Mouse (Mus musculus): ENCODE data around the gene Dck. TPM values are rescaled to one million over a fixed set of nuclear protein-coding genes. Genes with fewer than 3 reads are reported as not detected.

Gene Dck
- 25.6 and 29.9 TPM in 2 replicates for total RNA-seq (2014; rRNA removed)
- polyA plus RNA-seq (2015; fragmentation: Nextera tagmentation; extraction: Ambion mirVana), result 24.6 and 26.6 TPM in 2 replicates

GRCm38 (mm10) chr5:88764987-88765481 is at the start of gene Dck:
Gene Dck, plus strand, starts transcription at chr5:88764996.
- peak; percentile 99 for ATAC-seq (ENCODE audit: low FRiP score)
- no peak for TF ChIP-seq CTCF (IDR thresholded peaks at IDR 0.05)
- under 1% methylated on average over 41 of the region's 51 CpGs for WGBS

DNA sequence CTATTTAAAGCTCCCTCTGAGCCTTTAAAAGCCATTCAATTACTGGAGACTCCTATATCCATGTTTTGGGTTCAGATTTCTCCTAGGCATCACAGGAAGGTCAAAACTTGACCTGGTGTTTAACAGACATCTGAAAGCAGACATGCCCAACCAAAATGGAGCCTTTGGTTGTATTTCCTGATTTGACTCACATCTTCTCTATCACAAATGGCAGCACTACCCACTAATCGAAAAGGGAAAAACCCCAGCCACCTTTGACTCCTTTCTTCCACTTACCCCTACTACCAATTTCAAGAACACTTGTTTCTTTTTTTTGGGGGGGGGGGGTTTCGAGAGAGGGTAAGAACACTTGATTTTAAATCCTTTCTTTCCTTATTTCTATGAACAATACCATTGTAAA is 47.8 kb upstream of the Dck start:
- H3K4me3 ChIP-seq (ENCODE audit: low read depth, low read length), result no peak overlapping the region
- H3K9ac ChIP-seq (replicated peaks; ENCODE audit: low read length, poor library complexity, severe bottlenecking), result no peak overlapping the region
- no peaks in the 10 kb centered on the region for H3K36me3 ChIP-seq (ENCODE audit: insufficient read depth, low read length)
- ATAC-seq (ENCODE audit: low FRiP score), result no peak
- H3K27ac ChIP-seq (ENCODE audit: low read depth, low read length), result no peak overlapping the region
- no peak for DNase-seq (ENCODE audit: low spot score)
- H3K27me3 ChIP-seq (ENCODE audit: insufficient read depth, low read length), result no peaks in the 10 kb centered on the region
- TF ChIP-seq CTCF (IDR thresholded peaks at IDR 0.05), result no peak
- no peak overlapping the region for H3K4me2 ChIP-seq (ENCODE audit: low read depth, low read length, poor library complexity, severe bottlenecking)
- WGBS, result 87% methylated on average over 2 of the region's 2 CpGs
- no peaks in the 10 kb centered on the region for H3K9me3 ChIP-seq (ENCODE audit: low read length)
- peaks cover 4% of the 10 kb centered on the region; the same call in 1 of the 2 replicates for H3K4me1 ChIP-seq (ENCODE audit: insufficient read depth, low read length)

More at GRCm38 (mm10) chr5:88764987-88765481, at the start of gene Dck:
- H3K4me2 ChIP-seq (ENCODE audit: low read depth, low read length, poor library complexity, severe bottlenecking), result peak within 1 kb of the TSS; percentile 69
- peak within 1 kb of the TSS; percentile 76 for H3K9ac ChIP-seq (replicated peaks; ENCODE audit: low read length, poor library complexity, severe bottlenecking)
- no peaks in the 10 kb centered on the region for H3K27me3 ChIP-seq (ENCODE audit: insufficient read depth, low read length)
- H3K36me3 ChIP-seq (ENCODE audit: insufficient read depth, low read length), result no peaks in the 10 kb centered on the region
- H3K4me1 ChIP-seq (ENCODE audit: insufficient read depth, low read length), result no peaks in the 10 kb centered on the region
- no peaks in the 10 kb centered on the region for H3K9me3 ChIP-seq (ENCODE audit: low read length)
- peak within 1 kb of the TSS; percentile 73 for H3K27ac ChIP-seq (ENCODE audit: low read depth, low read length)
- DNase-seq (ENCODE audit: low spot score), result peak; percentile 97
- peak within 1 kb of the TSS; percentile 82 for H3K4me3 ChIP-seq (ENCODE audit: low read depth, low read length)

GRCm38 (mm10) chr5:88720116-88721002 is 44.4 kb upstream of the Dck start, which contains the start of gene Mob1b:
Gene Mob1b, plus strand, starts transcription at chr5:88720855.
- DNase-seq (ENCODE audit: low spot score) (peak; percentile 95), ATAC-seq (ENCODE audit: low FRiP score) (peak; percentile 97)
- peak within 1 kb of the TSS; percentile 94 for H3K9ac ChIP-seq (replicated peaks; ENCODE audit: low read length, poor library complexity, severe bottlenecking)
- 3% methylated on average over 43 of the region's 54 CpGs for WGBS
- H3K36me3 ChIP-seq (ENCODE audit: insufficient read depth, low read length), result no peaks in the 10 kb centered on the region
- peaks cover 14% of the 10 kb centered on the region; the same call in 1 of the 2 replicates for H3K4me1 ChIP-seq (ENCODE audit: insufficient read depth, low read length)
- peak within 1 kb of the TSS; percentile 92 for H3K4me2 ChIP-seq (ENCODE audit: low read depth, low read length, poor library complexity, severe bottlenecking)
- no peaks in the 10 kb centered on the region for H3K9me3 ChIP-seq (ENCODE audit: low read length)
- peak within 1 kb of the TSS; percentile 93 for H3K27ac ChIP-seq (ENCODE audit: low read depth, low read length)
- peak within 1 kb of the TSS; percentile 99 for H3K4me3 ChIP-seq (ENCODE audit: low read depth, low read length)
- no peak for TF ChIP-seq CTCF (IDR thresholded peaks at IDR 0.05)
- no peaks in the 10 kb centered on the region for H3K27me3 ChIP-seq (ENCODE audit: insufficient read depth, low read length)

- Histone ChIP-seq H3K4me3 (ENCODE audit: low read depth, low read length) (peak overlapping the region; percentile 99), H3K36me3 (ENCODE audit: insufficient read depth, low read length) (no peaks in the 10 kb centered on the region), H3K9ac (replicated peaks; ENCODE audit: low read length, poor library complexity, severe bottlenecking) (peak overlapping the region; percentile 94), H3K9me3 (ENCODE audit: low read length) (no peaks in the 10 kb centered on the region), H3K27me3 (ENCODE audit: insufficient read depth, low read length) (no peaks in the 10 kb centered on the region), H3K4me1 (ENCODE audit: insufficient read depth, low read length) (peaks cover 14% of the 10 kb centered on the region; the same call in 1 of the 2 replicates), H3K27ac (ENCODE audit: low read depth, low read length) (peak overlapping the region; percentile 93), H3K4me2 (ENCODE audit: low read depth, low read length, poor library complexity, severe bottlenecking) (peak overlapping the region; percentile 92)
- TF ChIP-seq CTCF (IDR thresholded peaks at IDR 0.05), result no peak
- ATAC-seq (ENCODE audit: low FRiP score) (peak; percentile 80), DNase-seq (ENCODE audit: low spot score) (peak; percentile 5)
- WGBS, result 0% methylated on average over 18 of the region's 38 CpGs
These were observed 43.8 kb upstream of the Dck start for GRCm38 (mm10) chr5:88721003-88721475.

DNA sequence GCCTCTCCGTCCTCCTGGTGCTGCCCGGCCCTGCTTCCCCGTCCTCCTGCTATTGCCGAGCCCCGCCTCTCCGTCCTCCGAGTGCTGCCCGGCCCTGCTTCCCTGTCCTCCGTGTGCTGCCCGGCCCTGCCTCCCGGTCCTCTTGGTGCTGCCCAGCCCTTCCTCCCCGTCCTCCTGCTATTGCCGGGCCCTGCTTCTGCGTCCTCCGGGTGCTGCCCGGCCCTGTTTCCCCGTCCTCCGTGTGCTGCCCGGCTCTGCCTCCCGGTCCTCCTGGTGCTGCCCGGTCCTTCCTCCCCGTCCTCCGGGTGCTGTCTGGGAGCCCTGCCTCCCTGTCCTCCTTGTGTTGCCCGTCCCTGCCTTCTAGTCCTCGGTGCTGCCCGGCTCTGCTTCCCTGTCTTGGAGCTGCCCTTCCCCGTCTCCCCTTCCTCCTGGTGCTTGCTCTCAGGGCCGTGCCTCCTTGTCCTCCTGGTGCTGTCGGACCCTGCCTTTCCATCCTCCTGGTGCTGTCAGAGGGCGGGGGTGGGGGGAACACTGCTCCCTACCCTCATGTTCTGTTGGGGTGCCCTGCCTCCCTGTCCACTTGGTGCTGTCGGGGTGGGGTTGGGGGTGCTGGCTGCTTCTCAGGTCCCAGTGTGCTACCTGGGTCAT is 43.1 kb upstream of the Dck start:
- Histone ChIP-seq H3K9ac (replicated peaks; ENCODE audit: low read length, poor library complexity, severe bottlenecking) (peak overlapping the region; percentile 94), H3K4me3 (ENCODE audit: low read depth, low read length) (peak overlapping the region; percentile 99), H3K27me3 (ENCODE audit: insufficient read depth, low read length) (no peaks in the 10 kb centered on the region), H3K4me2 (ENCODE audit: low read depth, low read length, poor library complexity, severe bottlenecking) (peak overlapping the region; percentile 92), H3K27ac (ENCODE audit: low read depth, low read length) (peak overlapping the region; percentile 93), H3K4me1 (ENCODE audit: insufficient read depth, low read length) (peaks cover 14% of the 10 kb centered on the region; the same call in 1 of the 2 replicates), H3K36me3 (ENCODE audit: insufficient read depth, low read length) (no peaks in the 10 kb centered on the region), H3K9me3 (ENCODE audit: low read length) (no peaks in the 10 kb centered on the region)
- 2% methylated on average over 31 of the region's 31 CpGs for WGBS
- TF ChIP-seq CTCF (IDR thresholded peaks at IDR 0.05), result no peak
- peak; percentile 21 for ATAC-seq (ENCODE audit: low FRiP score)
- DNase-seq (ENCODE audit: low spot score), result peak; percentile 16
